Mouse (Mus musculus) cerebellum, adult 8-10 months (tissue): ENCODE measurements at regions not wholly inside any gene's neighbourhood (a gene's known extent, or its start where the extent isn't known, plus 50 kb on each side); places are given as distances from the start of the nearest gene placed in this dataset.

Experiments used
- DNase-seq: peaks from one replicate; pipeline ENCODE4 v3.0.0; 2022

DNA sequence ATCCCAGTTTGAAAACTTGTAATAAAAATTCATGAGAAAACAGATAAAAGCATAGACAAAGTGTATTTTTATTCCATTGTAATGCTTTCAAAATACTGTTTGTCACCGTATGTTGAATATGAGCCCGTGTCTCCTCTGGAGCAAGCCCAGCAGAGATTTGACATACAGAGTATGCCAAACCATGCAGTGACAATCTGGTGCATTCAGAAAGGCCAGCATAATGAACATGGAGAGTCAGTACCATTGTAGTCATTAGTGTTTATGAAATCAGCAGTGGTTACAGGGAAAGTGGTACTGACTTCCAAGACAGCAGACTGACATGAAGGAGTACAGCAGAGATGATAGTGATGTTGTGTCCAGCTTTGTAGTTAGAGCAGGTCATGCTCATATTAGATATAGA is 1034.9 kb downstream of the Gm597 start:
- DNase-seq, result peak; percentile 64
